Mouse (Mus musculus) heart, adult 18-20 months (tissue): ENCODE results near the gene Zfp53. TPM values are rescaled to one million over a fixed set of nuclear protein-coding genes. Genes with fewer than 3 reads are reported as not detected.
"Not testable (repeated sequence)": the region's sequence is repeated elsewhere in the genome, so short reads cannot be mapped to it uniquely, and the experiment has no call there.

Experiments
- DNase-seq, 2 experiments: peaks; one replicate each; pipeline ENCODE4 v3.0.0; 2021 to 2022; ENCODE audit warnings: mixed read lengths in 1 of 2
- long read RNA-seq, 2 experiments: library from polyadenylated mRNA; stranded (forward); transcript quantifications; one replicate each; pipeline ENCODE4 v2.0.0; 2021
- total RNA-seq, 2 experiments: library from RNA; stranded (reverse); gene quantifications; 2 replicates each; pipeline ENCODE4 v1.2.3; 2021

Gene Zfp53
- total RNA-seq: 1 to 10 TPM; 2.1 to 2.4 TPM
- long read RNA-seq, experiment 1, partial matches to known transcripts: 0 of 2 reads
- long read RNA-seq, experiment 1, other reads (novel, unspliced or antisense): 2 of 2 reads
- long read RNA-seq, experiment 2, partial matches to known transcripts: 0 of 2 reads
- long read RNA-seq, experiment 2, other reads (novel, unspliced or antisense): 1 of 2 reads

DNA sequence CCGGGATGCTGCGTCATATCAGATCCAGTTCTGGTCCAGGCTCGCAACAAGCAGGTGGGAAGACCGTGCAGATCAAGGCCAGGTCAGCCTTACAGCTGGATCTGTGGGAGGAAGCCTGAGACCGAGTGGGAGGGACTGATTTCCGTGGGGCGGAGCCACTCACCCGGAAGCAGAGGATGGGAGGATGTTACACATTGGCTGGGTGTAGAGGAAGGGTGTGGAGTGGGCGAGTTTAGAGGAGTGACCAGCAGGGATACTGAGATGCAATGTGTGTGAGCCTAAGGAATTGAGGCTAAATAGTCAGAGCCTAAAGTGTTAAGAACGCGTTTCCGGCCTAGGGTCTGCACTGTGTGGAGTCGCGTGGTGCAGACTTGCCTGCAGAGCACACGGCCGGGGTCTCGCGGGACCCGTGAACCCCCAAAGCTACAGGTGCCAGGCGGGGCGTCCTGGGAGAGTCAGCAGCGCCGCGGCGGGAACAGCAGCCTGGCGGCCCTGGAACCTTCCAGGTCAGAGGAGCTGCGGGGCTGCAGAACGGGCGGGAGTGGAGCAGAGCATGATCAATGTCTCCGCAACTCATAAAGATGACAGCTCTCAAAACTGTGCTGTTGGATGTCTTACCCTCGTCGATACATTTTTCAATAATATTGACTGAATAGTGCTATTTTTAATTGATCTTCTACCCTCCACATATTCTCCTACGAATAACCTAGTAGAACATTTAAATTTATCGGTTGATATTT lies at the start of gene Zfp53:
Zfp53 (plus strand) TSS at position 239 of the 740 bp plus-strand sequence.
- peak; percentile 93 to 95 for DNase-seq

DNA sequence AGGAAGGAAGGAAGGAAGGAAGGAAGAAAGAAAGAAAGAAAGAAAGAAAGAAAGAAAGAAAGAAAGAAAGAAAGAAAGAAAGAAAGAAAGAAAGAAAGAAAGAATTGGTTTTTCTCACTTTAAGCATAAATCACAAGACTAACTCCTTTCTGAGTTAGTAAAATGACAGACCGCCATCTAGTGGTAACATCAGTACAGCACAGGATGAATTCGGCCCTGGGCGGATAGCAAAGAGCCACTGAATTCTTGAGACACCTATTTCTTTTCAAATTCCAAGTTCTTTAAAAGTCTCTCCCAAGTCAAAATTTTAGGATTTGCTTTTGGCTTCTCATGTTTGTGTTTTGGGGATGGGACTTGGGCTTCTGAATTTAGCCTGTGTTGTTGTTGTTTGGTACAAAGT lies 39.1 kb upstream of the Zfp53 start:
- peak; percentile 81 to 85 for DNase-seq

DNA sequence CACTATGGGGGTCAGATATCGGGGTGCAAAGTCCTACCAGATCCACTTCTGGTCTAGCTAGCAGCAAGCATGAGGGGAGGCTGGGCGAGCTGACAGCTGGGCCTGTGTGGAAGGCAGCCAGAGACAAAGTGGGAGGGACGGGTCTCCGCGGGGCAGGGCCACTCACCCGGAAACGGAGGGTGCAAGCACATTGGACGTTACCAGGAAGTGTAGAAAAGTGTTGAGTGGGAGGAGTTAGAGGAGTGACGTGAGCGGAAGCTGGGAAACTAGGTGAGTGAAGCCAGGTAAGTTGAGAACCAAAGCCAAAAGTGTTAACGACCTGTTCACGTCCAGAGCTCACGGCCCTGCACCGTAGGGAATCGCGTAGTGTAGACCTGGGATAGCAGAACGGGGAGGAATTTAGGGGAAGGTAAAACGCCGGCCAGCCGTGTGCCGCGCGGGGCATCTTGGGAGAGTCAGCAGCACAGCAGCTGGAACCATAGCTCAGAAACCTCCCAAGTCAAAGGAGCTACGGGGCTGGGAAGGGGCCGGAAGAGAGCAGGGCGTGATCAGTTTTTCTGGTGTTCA lies 38.6 kb upstream of the Zfp53 start, which contains the start of gene Zfp51:
Zfp51 (plus strand) TSS at position 237 of the 567 bp plus-strand sequence.
- DNase-seq: peak; percentile 96 to 97

DNA sequence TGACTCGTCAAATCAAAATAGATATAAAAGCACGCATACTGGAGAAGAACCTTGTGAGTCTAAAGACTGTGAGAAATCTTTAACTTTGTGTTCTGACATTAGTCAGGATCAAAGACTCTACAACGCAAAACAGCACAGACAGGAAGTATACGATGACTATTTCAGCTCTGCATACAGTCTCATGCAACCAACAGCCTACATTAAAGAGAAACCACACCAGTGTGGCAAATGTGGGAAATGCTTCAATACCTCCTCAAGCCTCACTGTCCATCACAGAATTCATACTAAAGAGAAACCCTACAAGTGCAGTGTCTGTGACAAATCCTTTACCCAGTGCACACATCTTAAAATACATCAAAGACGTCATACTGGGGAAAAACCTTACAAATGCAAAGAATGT lies 25.2 kb upstream of the Zfp53 start:
- no peak for DNase-seq

DNA sequence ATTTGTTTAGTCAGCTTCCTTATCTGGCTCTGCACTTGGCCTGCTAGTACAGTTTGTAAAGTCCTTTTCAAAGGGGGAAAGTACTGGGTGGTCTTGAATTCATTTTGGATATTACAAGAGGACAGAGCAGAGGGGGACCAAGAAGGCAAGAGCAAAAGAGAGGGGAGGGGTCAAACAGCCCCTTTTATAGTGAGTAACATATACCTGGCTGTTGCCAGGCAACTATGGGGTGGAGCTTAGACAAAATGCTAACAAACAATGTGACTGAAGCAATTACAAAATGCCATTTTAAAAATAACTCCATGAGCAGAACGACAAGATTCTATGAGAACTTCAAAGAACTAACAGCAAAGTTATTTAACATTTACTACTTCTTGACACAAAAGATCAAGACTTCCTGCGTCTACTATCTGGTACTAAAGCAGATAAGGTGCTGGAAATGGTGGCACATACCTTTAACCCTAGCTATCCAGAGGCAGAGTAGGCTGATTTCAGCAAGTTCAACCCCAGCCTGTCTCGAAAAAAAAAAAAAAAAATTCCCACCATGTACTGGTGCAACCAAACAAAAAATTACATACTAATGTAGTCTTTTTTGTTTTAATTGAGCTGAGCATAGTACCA lies 16.7 kb upstream of the Zfp53 start:
- no peak for DNase-seq

DNA sequence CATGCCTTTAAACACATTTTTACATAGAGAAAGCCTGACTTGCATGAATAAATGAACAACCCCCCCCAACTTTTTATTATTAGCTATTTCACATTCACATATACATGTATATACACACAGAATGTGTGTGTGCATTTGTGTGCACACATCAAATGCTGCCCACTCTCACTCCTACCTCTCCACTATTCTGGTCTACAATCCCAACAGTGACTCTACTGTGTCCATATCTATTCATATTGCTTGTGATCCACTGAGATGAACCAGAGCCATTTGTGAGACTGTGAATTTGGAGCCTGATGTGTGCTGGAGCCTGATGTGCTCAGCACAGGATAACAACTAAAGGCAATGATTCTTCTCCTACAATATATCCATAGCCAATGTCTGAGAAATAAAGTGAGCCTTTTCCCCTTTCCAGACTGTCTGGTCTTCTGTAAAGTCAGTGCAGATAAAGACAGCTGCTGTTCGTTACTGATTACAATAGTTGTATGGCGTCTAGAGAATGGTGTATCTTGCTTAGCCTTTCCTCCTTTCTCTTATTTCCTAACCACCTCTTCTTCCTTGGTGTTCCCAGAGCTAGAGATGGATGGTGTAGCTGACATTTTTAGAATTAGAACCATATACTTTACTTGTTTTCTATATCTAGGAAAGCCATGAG lies 16.0 kb upstream of the Zfp53 start:
- DNase-seq: no peak

DNA sequence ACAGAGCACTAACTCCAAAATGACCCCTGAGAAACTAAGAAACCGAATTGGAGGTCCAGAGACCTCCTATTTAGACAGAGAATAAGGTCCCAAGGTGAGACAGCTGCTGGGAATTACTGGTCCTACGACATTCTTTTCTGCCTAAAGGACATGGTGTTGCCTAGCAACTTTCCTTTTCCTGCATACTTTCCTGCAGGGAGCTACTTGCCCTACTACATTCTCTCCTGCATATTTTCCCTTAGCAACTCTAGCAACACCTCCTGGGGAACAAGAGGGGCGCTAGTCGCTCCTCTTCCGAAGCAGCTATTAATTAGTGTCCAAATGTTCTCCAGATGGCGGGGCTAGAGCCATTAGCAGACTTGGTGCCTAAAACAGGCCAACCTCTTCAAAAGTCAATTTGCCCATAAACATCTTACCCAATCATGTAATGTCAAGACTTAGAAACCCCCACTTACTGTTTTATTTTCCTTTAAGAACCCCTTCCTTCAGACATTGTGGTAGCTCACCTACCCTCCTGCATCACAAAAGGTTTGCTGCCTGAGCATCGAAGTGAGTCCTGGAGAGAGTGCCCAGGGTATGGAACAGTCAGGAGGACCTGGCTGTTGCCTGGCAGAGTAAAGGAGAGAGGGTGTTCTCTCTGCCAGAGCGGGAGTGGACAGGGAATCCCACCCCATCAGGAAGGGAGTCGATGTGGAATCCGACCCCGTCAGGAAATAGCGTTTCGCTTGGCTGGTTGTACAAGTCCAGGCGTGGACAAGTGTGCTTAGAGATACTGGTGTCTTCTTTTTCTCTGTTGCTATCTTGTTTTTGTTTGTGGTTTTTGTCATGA lies 15.2 kb upstream of the Zfp53 start:
- no peak for DNase-seq

DNA sequence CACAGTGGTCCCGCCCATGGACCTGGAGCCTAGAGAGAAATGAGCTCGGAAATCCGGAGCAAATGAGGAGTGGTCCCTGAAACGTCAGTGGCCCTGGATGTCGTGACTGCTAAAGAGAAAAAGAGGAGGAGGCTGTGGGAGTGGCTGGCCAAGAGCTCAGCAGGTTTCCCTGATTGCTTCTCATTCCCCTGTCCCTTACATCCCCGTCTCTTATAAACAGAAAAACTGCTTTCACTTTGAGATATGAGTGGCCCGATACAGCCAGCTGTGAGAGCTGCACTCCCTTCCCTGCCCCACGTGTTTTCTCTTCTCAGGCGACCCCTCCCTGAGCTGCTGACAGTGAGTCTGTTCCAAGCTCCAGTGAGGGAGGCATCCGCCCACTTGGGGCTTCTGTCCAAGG lies 14.1 kb upstream of the Zfp53 start:
- DNase-seq: peak; percentile 33 to 39

DNA sequence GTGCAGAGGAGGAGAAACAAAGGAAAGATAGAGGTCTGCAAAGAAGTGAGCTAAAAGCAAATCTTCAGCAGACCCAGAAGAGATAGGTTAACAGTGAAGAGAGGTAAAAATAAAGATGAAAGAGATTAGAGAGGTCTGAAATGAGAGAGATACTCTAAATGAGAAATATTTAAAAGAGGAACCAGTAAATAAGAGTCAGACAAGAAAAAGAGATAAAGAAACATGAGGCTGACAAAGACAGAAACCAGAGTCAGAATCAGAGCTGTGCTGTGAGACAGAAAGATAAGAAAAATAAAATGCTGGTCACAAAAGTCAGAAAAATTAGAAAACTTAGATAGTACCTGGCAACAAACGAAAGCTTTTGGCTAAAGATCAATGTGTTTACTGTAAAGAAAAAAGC lies 13.5 kb upstream of the Zfp53 start:
- not testable (repeated sequence) for DNase-seq

DNA sequence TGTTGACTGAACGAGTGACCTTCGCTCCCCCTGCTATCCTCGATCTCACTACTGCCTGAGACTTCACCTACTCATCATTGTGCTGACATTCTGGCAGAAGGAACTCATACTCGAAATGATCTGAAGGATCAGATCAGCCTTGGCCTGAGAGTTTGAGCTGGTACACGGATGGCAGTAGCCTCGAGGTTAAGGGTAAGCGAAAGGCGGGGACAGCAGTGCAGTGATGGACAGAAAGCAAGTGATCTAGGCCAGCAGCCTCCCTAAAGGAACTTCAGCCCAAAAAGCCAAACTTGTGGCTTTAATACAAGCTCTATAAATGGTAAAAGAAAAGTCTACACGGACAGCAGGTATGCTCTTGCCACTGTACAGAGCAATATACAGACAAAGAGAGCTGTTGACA lies 12.4 kb upstream of the Zfp53 start:
- DNase-seq: not testable (repeated sequence)

DNA sequence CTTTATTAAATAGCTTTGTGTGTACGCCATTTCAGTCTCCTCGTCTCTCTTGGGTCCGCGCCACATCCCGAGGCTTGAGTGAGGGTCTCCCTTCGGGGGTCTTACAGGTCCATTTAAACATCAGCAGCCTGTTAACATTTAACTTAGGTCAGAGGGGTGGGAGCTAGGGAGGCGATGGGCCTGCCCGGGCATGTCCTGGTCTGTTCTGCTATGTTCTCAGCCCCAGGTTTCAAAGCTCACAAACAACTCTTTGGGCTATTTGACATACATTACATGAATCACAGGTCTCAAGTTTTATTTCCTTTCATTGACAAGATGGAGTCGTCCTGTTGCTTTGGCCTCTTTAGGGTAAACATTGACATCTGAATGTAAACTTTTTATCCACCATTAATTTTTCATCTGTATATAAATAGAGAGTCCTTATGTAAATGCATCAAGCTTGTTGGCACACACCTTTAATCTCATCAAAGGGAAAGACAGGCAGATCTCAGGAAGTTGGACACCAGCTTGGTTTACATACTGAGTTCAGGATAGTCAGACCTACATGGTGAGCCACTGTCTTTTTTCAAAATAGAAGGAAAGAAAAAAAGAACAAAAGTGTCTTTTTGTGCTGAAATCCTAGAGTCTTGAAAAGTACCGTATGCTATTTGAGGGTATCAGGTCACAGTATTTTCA lies 10.6 kb upstream of the Zfp53 start:
- not testable (repeated sequence) for DNase-seq

DNA sequence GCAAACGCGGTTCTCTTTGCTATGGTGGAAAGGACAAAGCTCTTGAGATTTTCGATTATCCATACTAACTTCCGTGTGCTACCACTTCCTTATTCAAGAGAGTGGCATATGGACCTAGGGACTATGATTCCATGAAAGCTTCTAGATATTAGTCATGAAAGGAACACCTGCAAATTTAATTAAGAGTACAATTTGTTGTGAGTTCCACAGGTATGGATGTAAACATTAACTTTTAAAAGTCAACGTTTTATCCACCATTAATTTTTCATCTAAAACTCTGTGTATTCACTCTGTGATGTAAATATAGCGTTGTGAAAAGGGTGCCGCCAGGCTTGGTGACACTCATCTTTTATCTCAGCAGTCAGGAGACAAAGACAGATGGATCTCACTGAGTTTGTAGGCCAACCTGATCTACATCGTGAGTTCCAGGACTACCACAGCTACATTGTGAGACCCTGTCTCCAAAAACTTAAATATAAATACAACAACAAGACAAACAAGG lies 753 bp downstream of the Zfp53 start:
- DNase-seq: no peak

DNA sequence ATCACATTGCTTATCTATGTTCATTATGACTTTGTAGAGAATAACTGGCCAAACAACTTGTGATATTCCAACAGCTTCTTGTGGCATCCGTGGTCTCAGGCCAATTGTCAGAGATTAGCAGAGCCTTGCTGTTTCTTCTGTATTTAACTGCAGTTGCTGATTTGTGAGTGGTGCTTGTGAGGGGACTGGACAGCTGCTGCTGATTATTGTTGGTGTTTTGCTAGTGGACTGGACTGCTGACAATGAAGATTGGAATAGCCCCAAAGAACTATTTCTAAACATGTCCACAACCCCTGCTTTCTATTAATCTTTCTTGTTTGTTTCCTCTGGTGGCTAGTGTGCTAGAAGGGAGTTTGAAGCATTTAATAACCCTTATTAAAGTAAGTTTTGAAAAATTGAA lies 12.6 kb downstream of the Zfp53 start:
- peak in 1 of 2 experiments; percentile 18 for DNase-seq

DNA sequence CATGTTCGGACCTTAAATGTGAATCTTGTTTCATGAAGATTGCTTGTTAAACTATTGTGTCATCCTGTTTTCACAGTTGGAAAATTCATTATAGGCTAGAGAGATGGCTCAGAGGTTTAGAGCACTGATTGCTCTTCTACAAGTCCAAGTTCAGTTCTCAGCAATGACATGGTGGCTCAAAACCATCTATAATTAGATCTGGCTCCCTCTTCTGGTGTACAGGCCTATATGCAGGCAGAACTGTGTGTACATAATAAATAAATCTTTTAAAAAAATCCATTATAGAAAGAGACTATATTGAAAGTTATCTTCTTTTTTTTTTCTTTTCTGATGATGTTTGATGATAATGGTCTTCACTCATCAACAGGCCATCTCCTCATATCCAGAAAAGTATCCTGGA lies 15.7 kb downstream of the Zfp53 start:
- DNase-seq: no peak

DNA sequence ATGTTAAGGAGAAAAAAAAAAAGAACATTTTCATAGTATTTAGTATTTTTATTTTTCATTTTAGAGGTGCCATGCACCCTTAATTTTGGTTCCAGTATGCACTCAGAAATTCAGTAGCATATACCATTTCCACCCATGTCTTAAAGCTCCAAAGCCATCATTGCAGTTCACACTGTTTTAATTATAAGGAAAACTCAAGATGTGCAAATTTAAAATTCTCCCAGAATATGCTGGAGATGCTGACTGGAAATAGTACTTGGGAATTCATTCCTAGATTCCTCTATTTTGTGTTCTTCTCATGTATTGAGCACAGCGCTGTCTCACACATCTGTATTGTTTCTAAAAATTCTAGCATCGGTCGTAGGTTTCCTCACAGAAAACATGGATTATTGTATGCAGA lies 17.5 kb downstream of the Zfp53 start:
- no peak for DNase-seq

DNA sequence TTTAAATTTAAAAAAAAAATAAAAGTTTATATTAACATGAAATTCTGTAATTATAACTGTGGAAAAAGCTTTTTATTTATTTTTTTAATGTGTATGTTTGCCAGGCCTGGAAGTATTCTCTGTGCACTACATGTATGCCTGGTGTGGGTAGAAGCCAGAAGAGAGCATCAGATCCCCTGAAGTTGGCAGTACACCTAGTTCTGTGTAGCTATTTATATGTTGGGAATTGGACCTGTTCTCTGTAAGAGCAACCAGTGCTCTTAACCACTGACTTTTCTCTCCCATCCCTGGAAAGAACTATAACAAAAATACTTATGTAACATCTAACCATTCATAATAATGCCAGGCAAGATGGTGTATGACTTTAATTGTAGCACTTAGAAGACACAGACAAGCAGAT lies 21.0 kb downstream of the Zfp53 start:
- peak; percentile 31 to 68 for DNase-seq

DNA sequence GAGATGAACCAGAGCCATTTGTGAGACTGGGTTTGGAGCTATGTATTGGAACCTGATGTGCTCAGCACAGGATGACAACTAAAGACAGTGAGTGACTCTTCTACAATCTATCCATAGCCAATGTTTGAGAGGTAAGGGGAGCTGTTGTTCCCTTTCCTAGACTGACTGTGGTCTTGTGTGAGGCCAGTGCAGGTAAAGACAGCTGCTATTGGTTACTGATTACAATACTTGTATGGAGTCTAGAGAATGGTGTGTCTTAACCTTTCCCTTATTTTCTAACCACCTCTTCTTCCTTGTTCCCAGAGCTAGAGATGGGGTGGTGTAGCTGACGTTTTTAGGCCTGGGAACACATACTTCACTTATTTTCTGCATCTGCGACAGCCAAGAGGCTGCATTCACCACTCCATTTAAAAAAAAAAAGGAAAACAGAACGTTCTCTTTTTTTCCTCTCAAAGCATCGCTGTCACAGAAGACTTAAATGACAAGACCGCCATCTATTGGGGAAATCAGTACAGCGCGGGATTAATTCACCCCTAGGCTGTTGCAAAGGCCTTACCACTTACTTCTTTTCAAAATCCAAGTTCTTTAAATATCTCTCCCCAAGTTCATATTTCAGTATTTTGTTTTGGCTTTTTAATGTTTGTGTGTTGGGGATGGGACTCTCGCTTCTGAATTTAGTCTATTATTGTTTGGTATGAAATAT lies 26.8 kb downstream of the Zfp53 start:
- peak; percentile 79 to 82 for DNase-seq

DNA sequence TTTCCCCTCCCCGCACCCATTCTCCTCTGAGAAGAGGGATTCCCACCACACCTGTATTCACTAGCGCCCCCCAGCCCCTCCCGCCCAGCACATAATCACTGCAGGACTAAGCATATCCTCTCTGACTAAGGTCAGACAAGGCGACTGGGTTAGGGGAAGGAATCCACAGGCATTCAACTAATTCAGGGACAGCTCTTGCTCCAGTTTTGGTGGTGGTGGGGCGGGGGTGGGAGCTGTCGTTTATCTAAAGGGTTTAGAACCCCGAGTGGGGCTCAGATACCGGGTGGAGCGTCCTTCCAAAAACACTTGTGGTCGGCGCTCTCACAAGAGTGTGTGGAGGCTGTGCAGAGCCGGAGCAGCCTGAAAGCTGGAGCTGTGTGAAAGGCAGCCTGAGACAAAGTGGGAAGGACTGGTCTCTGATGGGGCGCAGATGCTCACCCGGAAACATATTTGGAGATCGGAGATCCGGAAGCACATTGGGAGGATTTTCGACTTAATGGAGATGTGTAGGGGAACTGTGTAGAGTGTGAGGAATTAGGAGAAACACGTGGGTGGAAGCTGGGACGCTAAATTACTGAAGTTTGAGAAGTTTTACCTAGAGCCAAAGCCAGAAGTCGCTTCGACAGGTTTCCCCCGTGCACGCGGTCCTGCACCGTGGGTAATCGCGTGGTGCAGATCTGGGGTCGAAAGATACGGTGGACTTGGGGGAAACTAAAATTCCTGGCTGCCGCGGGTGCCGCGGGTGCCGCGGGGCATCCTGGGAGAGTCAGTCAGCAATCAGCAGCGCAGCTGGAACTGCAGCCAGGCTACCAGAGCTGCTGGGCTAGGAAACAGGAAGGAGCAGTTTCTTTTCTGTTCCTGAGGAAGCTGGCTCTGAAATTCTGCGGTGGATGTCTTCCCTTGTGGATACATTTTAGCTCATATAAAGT lies 27.7 kb downstream of the Zfp53 start:
- peak; percentile 85 to 86 for DNase-seq

DNA sequence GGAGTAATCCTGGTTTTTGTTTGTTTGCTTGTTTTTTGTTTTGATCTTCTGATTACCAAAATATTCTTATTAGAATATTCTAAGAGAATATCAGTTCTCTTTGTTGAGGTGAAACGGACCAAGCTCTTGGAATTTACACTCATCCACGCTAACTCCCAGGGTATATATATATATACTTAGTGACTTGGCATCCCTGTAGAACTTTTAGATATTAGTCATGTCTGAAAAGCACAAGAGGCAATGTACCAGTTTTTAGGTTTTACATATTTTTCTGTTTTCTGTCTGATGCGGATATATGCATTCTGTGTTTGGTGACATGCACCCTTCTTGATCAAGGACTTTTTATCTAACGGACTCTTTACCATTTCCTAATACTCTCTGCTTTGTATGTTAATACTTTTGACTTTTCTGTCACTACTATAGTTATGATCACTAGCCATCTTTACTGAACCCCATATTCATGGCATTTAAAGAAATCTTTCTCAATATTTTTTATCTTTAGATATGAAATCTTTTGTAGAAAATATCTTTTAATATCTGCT lies 28.4 kb downstream of the Zfp53 start:
- DNase-seq: no peak
